Mouse (Mus musculus) liver, embryonic 14.5 days (tissue): Measurements from ENCODE around the gene Peak1.
A peak's percentile ranks its signal among the peaks of the same experiment; 100 is the strongest.

Experiments used
- CTCF ChIP-seq: IDR thresholded peaks from 2 replicates; pipeline ENCODE4 v1.5.1; 2016; ENCODE audit warnings: antibody characterized with exemption, low read depth, control low read depth
- EP300 ChIP-seq: IDR thresholded peaks from 2 replicates; pipeline ENCODE4 v1.6.1; 2016; ENCODE audit warnings: antibody characterized with exemption, low read depth

DNA sequence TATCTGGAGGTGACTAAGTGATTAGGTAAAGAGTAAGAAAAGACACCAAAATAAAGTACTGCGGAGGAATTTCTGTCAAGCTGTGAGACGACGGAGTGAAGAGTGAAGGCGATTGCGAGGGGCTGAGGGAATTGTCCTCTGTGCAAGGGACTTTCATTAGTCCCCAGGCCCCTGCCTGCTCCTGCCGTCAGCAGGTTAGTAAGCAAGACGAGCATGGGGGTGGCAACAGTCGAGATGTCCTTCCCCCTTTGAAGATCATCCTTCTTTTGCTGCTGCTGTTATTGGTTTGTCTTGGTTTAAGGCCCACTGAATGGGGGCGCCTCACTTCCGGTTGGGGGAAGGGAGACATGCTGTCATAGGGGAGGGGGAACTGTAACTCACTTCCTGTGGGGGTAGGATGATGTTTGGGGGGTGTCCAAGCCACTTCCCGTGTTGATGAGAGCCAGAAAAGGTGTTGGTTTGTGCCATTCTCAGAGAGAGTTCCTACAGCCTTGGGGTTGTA, 922 bp upstream of the Peak1 start:
- TF ChIP-seq CTCF, result no peak; the same call in 1 of the 2 replicates
- TF ChIP-seq EP300, result 0 out of 2 replicates have a peak, but pooled peaks have one; percentile 17
